Mouse (Mus musculus) heart, adult 2 months (tissue): ENCODE results near the gene Rcan1.

Experiments used
- CTCF ChIP-seq: fragments of 200-600 bp; IDR thresholded peaks from 2 replicates; pipeline ENCODE4 v1.8.1; 2022; ENCODE audit warnings: antibody characterized with exemption, mild to moderate bottlenecking, moderate library complexity
- EP300 ChIP-seq: fragments of 200-500 bp; IDR thresholded peaks from 2 replicates; pipeline ENCODE4 v1.6.1; 2011; ENCODE audit warnings: low read depth, low read length, control low read depth; ENCODE audit not compliant: insufficient read depth
- POLR2A ChIP-seq: fragments of 200-500 bp; IDR thresholded peaks from 2 replicates; pipeline ENCODE4 v1.6.1; 2011; ENCODE audit warnings: mild to moderate bottlenecking, low read depth, low read length, control low read depth; ENCODE audit not compliant: insufficient read depth

- TF ChIP-seq CTCF = no peak
- no peak for TF ChIP-seq POLR2A
- no peak for TF ChIP-seq EP300
Measured at GRCm38 (mm10) chr16:92472898-92473297, 2.2 kb upstream of the Rcan1 start.
